ENCODE assay signal across 9 mouse cellular contexts in the genomic region with DNA sequence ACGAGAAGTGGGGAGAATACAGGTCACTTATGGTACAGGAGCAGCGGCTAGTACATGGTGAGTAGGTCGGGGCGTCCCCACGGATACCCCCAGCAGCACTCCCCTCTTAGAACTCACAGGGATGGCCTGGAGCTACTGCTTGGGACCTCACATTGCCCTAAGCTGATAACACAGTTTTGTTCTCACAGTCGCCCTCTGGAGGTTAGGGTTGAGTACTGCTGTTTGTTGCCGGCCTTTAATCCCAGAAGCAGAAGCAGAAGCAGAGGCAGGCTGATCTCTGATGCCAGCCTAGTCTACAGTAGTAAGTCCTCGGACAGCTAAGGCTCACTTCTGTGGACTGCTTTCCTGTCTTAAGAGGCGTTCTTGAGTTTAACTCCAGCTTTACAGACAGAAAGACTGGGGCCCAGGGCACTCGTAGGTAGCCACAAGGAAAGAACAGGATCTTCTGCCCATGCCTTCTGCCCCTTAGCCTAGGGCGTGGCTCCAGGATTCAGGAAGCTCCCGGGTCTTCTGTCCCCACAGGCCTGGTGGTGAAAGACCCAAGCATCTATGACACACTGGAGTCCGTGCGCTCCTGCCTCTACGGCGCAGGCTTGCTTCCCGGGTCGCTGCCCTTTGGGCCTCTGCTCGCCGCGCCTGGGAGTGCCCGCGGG. TPM values are rescaled to one million over a fixed set of nuclear protein-coding genes. Genes with fewer than 3 reads are reported as not detected.
DNase-seq lines count a peak whose midpoint lies in the region; ATAC-seq and TF ChIP-seq lines count a peak whose summit lies in the region.
"Had no signal": no experiment of that assay in that cellular context is flagged by ENCODE, and none has a peak within 500 bp of the region (broad histone marks: within the 10 kb centered on the region; RNA-seq: fewer than 3 reads in every experiment).

No protein-coding gene starts in this region.

- H3K9me3 ChIP-seq in intestine, embryonic 16.5 days (ENCODE audit: control insufficient read depth, low read length): no peaks in the 10 kb centered on the region
- no peaks in the 10 kb centered on the region for H3K9me3 ChIP-seq in stomach, postnatal 0 days (ENCODE audit: control insufficient read depth, low read length)

- H3K27ac ChIP-seq in intestine, embryonic 16.5 days (ENCODE audit: low read length): no peak overlapping the region
- no peak overlapping the region for H3K27ac ChIP-seq in stomach, postnatal 0 days (replicated peaks)
- no peak overlapping the region for H3K27ac ChIP-seq in thymus, adult 2 months (ENCODE audit: control insufficient read depth, insufficient read depth, low read length)

- H3K4me1 ChIP-seq in intestine, embryonic 16.5 days (ENCODE audit: control insufficient read depth, insufficient read depth, low read length): peaks cover 50% of the 10 kb centered on the region
- H3K4me1 ChIP-seq in stomach, postnatal 0 days (replicated peaks; ENCODE audit: control insufficient read depth, insufficient read depth): no peaks in the 10 kb centered on the region; the same call in 1 of the 2 replicates
- H3K4me1 ChIP-seq in thymus, adult 2 months (replicated peaks; ENCODE audit: control insufficient read depth, insufficient read depth, low read length): peaks cover 49% of the 10 kb centered on the region

- peak; percentile 73 for DNase-seq in 3T3-L1 (ENCODE audit: low read depth, low spot score)
- peak; percentile 67 for DNase-seq in CD4-positive helper T cell, adult 2 months (ENCODE audit: low read depth, low spot score)
- peak; percentile 48 for DNase-seq in lung, postnatal 14 days
- DNase-seq in stomach, postnatal 0 days (ENCODE audit: low spot score): no peak
- DNase-seq in thymus, adult 2 months: no peak
- no peak for DNase-seq in cerebellum, adult 11 months

- TF ChIP-seq EP300 in stomach, postnatal 0 days (optimal IDR thresholded peaks at IDR 0.05): no peak

- WGBS in intestine, embryonic 16.5 days: 80% methylated on average over 22 of the region's 23 CpGs
- WGBS in stomach, postnatal 0 days: 85% methylated on average over 23 of the region's 23 CpGs
- 96% methylated on average over 23 of the region's 23 CpGs for WGBS in thymus, adult 2 months

- H3K9ac ChIP-seq in intestine, embryonic 16.5 days (ENCODE audit: low read depth, low read length): peak overlapping the region; percentile 38; the same call in 1 of the 2 replicates
- no peak overlapping the region for H3K9ac ChIP-seq in stomach, postnatal 0 days (ENCODE audit: low read length)

- peak; percentile 66 for TF ChIP-seq CTCF in stomach, postnatal 0 days (IDR thresholded peaks at IDR 0.05; ENCODE audit: low read depth)
- TF ChIP-seq CTCF in thymus, adult 2 months (IDR thresholded peaks at IDR 0.05; ENCODE audit: borderline replicate concordance, control insufficient read depth, extremely low read depth, insufficient read depth, low read length, poor library complexity): no peak

- H3K27me3 ChIP-seq in intestine, embryonic 16.5 days (replicated peaks; ENCODE audit: control insufficient read depth, insufficient read depth, low read length): no peaks in the 10 kb centered on the region
- H3K27me3 ChIP-seq in stomach, postnatal 0 days (ENCODE audit: control insufficient read depth, insufficient read depth, low read length): no peaks in the 10 kb centered on the region
- no peaks in the 10 kb centered on the region for H3K27me3 ChIP-seq in thymus, adult 2 months (ENCODE audit: control insufficient read depth, insufficient read depth, low read length)

- ATAC-seq in erythroblast, adult 5-6 weeks (replicated peaks; ENCODE audit: low FRiP score, poor library complexity, severe bottlenecking): peak; percentile 33; the same call in 1 of the 2 replicates
- no peak for ATAC-seq in intestine, embryonic 16.5 days
- no peak for ATAC-seq in stomach, postnatal 0 days (ENCODE audit: low FRiP score, low TSS enrichment)

- peaks cover 24% of the 10 kb centered on the region for H3K36me3 ChIP-seq in intestine, embryonic 16.5 days (ENCODE audit: control insufficient read depth, insufficient read depth, low read length)
- H3K36me3 ChIP-seq in stomach, postnatal 0 days (ENCODE audit: control insufficient read depth, insufficient read depth, low read length): peaks cover 6% of the 10 kb centered on the region; the same call in 1 of the 2 replicates
- no peaks in the 10 kb centered on the region for H3K36me3 ChIP-seq in thymus, adult 2 months (ENCODE audit: control insufficient read depth, insufficient read depth, low read length)

- peak overlapping the region; percentile 21; the same call in 1 of the 2 replicates for H3K4me2 ChIP-seq in intestine, embryonic 16.5 days (ENCODE audit: low read depth, low read length)
- no peak overlapping the region for H3K4me2 ChIP-seq in stomach, postnatal 0 days (replicated peaks; ENCODE audit: low read depth)

- no peak for TF ChIP-seq POLR2A in thymus, adult 2 months (IDR thresholded peaks at IDR 0.05; ENCODE audit: control insufficient read depth, extremely low read depth, insufficient read depth, low read length, poor library complexity)

- H3K4me3 ChIP-seq in intestine, embryonic 16.5 days (ENCODE audit: low read length): 0 out of 2 replicates have a peak overlapping the region, but pooled peaks have one; percentile 6
- no peak overlapping the region for H3K4me3 ChIP-seq in stomach, postnatal 0 days (ENCODE audit: low read depth, low read length)
- H3K4me3 ChIP-seq in thymus, adult 2 months (ENCODE audit: control insufficient read depth, insufficient read depth, low read length): no peak overlapping the region
- H3K4me3 ChIP-seq: myocyte had no signal

RNA-seq across cellular contexts. Expression of a gene that starts 7.1 kb away (rescaled TPM):
- not detected in 2 replicates for total RNA-seq in erythroblast, adult 5-6 weeks (2015; ENCODE audit: low replicate concordance)
- 0.84 TPM in 1 of 2 replicates, not detected in the other for total RNA-seq in erythroblast, adult 5-6 weeks (2017; ENCODE audit: low replicate concordance)
- 2.3 and 2.8 TPM in 2 replicates for polyA plus RNA-seq in intestine, embryonic 16.5 days (2015; fragmentation: Nextera tagmentation; extraction: Ambion mirVana)
- polyA plus RNA-seq in stomach, postnatal 0 days (2015; fragmentation: Nextera tagmentation; extraction: Ambion mirVana): 2.0 TPM in 2 replicates
- polyA plus RNA-seq in thymus, adult 2 months (2012; rRNA removed): 10.2 and 15.4 TPM in 2 replicates

RNA-seq across cellular contexts. Expression of a gene that starts 22.9 kb away (rescaled TPM):
- 3.3 and 11.3 TPM in 2 replicates for total RNA-seq in erythroblast, adult 5-6 weeks (2015; ENCODE audit: low replicate concordance)
- 6.0 and 15.7 TPM in 2 replicates for total RNA-seq in erythroblast, adult 5-6 weeks (2017; ENCODE audit: low replicate concordance)
- polyA plus RNA-seq in intestine, embryonic 16.5 days (2015; fragmentation: Nextera tagmentation; extraction: Ambion mirVana): 8.6 and 10.0 TPM in 2 replicates
- polyA plus RNA-seq in stomach, postnatal 0 days (2015; fragmentation: Nextera tagmentation; extraction: Ambion mirVana): 9.4 and 17.1 TPM in 2 replicates
- 164 TPM in 2 replicates for polyA plus RNA-seq in thymus, adult 2 months (2012; rRNA removed)

RNA-seq across cellular contexts. Expression of a gene that starts 53.0 kb away (rescaled TPM):
- 7.9 and 14.2 TPM in 2 replicates for total RNA-seq in erythroblast, adult 5-6 weeks (2015; ENCODE audit: low replicate concordance)
- 13.0 and 14.1 TPM in 2 replicates for total RNA-seq in erythroblast, adult 5-6 weeks (2017; ENCODE audit: low replicate concordance)
- polyA plus RNA-seq in intestine, embryonic 16.5 days (2015; fragmentation: Nextera tagmentation; extraction: Ambion mirVana): 58.3 and 67.1 TPM in 2 replicates
- 49.3 and 50.4 TPM in 2 replicates for polyA plus RNA-seq in stomach, postnatal 0 days (2015; fragmentation: Nextera tagmentation; extraction: Ambion mirVana)
- polyA plus RNA-seq in thymus, adult 2 months (2012; rRNA removed): 68.5 and 75.2 TPM in 2 replicates

RNA-seq across cellular contexts. Expression of a gene that starts 57.3 kb away (rescaled TPM):
- 0.38 and 0.84 TPM in 2 replicates for total RNA-seq in erythroblast, adult 5-6 weeks (2015; ENCODE audit: low replicate concordance)
- 2.6 and 2.9 TPM in 2 replicates for total RNA-seq in erythroblast, adult 5-6 weeks (2017; ENCODE audit: low replicate concordance)
- 10.4 and 11.0 TPM in 2 replicates for polyA plus RNA-seq in intestine, embryonic 16.5 days (2015; fragmentation: Nextera tagmentation; extraction: Ambion mirVana)
- 6.9 and 8.1 TPM in 2 replicates for polyA plus RNA-seq in stomach, postnatal 0 days (2015; fragmentation: Nextera tagmentation; extraction: Ambion mirVana)
- polyA plus RNA-seq in thymus, adult 2 months (2012; rRNA removed): 34.9 and 35.3 TPM in 2 replicates

Comparison
In these comparisons a context has a peak if more than half of its experiments do, and no peak if none do; other contexts are left out.
1. DNase-seq: peak in 3T3-L1 (single experiment), CD4-positive helper T cell, adult 2 months (single experiment) and lung, postnatal 14 days (single experiment); none in stomach, postnatal 0 days (single experiment), thymus, adult 2 months (single experiment) and cerebellum, adult 11 months (single experiment).